Mouse (Mus musculus) urinary bladder, adult 18-20 months (tissue): ENCODE measurements at regions not wholly inside any gene's neighbourhood (a gene's known extent, or its start where the extent isn't known, plus 50 kb on each side); places are given as distances from the start of the nearest gene placed in this dataset.

Experiments used
- DNase-seq, 2 experiments: peaks; one replicate each; pipeline ENCODE4 v3.0.0; 2022; ENCODE audit warnings: low spot score in 2 of 2, mixed read lengths in 2 of 2

DNA sequence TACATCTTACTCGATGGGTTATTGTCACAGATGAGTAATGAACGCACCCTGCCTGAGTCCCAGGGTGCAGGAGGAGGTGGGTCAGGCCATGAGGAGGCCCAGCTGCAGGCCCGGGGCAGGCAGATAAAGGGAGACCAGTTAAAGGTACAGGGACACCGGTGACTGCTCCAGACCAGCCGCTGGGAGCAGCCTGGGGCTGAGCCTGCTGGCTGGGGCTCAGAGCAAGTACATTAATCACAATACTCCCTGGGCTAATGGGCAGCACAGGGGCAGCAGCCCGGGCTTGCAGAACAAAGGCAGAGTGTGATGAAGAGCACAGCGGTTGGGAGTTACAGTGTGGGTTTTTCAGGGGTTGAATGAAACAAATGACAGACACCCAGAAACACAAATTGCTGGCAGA is 154.4 kb upstream of the Rnf219 start:
- DNase-seq, result no peak

- DNase-seq, result no peak
These were observed 139.3 kb upstream of the Rnf219 start for GRCm38 (mm10) chr14:104661696-104662095.

DNA sequence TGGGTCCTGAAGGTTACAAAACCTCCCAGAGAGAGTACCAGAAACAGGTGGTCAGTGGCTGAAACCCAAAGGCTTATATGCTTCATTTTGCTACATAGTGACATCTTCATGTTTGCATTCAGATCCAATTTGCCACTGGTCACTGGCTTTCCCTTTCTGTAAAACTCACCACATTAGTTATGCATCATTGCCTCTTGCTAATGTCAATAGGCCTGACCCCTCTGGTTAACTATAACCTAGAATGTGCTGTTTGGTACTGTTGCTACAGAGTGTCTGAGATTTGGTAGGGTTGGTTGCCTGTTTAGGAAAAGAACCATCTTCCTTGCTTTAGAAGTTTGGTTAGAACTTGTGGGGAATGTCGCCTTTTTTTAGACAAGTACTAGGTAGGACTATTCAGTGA is 136.3 kb upstream of the Rnf219 start:
- no peak for DNase-seq

- no peak for DNase-seq
These were observed 127.5 kb upstream of the Rnf219 start for GRCm38 (mm10) chr14:104649980-104650379.

GRCm38 (mm10) chr14:104644626-104645025 is 122.2 kb upstream of the Rnf219 start:
- DNase-seq, result no peak

GRCm38 (mm10) chr14:104642783-104643182 is 120.3 kb upstream of the Rnf219 start:
- DNase-seq, result no peak

DNA sequence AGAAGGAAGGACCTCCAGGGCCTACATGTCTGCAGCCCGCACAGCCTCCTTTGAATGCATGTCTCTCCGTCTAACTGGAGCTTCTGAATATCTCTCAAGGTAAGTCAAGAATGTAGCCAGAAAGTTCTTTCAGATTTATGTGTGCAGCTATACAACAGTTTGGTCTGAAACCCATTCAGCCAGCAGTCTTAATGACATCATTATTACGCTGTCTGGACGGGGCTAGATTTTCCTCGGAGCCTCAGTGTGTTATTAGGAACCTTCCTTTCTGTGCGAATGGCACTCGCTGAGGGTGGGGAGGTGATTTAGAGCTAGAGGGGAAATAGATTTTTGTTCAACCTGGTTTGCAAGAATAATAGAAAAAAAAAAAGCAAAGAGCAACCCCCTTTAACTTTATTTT is 116.9 kb upstream of the Rnf219 start:
- no peak for DNase-seq

DNA sequence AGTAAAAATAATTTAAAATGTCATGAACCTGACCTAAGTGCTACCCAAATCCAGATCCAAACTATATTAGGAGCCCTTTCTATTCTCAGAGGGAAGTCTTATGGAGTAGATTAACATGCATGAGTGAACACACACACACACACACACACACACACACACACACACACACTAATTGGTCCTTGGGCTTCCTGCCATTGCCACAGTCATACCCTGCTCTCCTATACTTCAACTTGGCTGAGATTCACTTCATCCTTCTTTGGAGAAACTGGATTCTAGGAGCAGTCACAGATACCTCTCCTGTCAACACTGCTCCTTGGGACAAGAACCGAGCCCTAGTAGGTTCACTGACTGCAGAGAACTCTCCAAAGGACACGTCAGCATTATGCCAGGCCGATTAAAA is 89.0 kb upstream of the Rnf219 start:
- no peak for DNase-seq

- DNase-seq, result no peak
These were observed 87.9 kb upstream of the Rnf219 start for GRCm38 (mm10) chr14:104610378-104610777.

DNA sequence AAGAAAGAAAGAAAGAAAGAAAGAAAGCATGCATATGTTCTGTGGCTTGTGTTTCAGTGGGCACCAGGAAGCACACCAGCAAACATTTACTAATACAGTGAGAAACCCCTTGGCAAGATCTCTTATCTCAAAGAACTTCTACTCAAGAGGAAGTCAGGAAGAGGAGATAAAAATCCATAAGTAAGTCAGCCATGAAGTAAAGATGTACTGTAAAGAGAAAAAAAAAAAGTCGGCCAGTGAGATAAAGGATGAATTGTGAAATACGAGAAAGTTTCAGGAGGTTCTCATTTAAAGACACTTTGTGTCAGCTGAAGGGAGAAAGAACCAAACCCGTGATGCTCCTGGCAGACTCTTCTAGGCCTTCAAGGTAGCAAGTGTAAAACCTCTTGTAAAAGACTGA is 72.4 kb upstream of the Rnf219 start:
- DNase-seq, result no peak
